Mouse (Mus musculus) hindbrain, embryonic 16.5 days (tissue): ENCODE results near the gene Mtus2. TPM values are rescaled to one million over a fixed set of nuclear protein-coding genes. Genes with fewer than 3 reads are reported as not detected.
A peak's percentile ranks its signal among the peaks of the same experiment; 100 is the strongest.
"Not testable (repeated sequence)": the region's sequence is repeated elsewhere in the genome, so short reads cannot be mapped to it uniquely, and the experiment has no call there.

Source experiments
- ATAC-seq: fragments of 200-750 bp; cut with Nextera tagmentation; 2 replicates; pipeline ENCODE4 v1.8.0; 2017; ENCODE audit warnings: moderate TSS enrichment, moderate library complexity
- H3K27ac ChIP-seq: fragments of 300-500 bp; sonication (generic); 2 replicates; pipeline ENCODE4 v1.5.1; 2014; ENCODE audit warnings: low read depth, mild to moderate bottlenecking, control low read depth, low read length, moderate library complexity
- H3K27me3 ChIP-seq: fragments of 300-500 bp; sonication (generic); replicated peaks from 2 replicates; pipeline ENCODE4 v1.6.1; 2014; ENCODE audit warnings: low read length; ENCODE audit not compliant: control insufficient read depth, insufficient read depth
- H3K36me3 ChIP-seq: fragments of 300-500 bp; sonication (generic); 2 replicates; pipeline ENCODE4 v1.6.1; 2014; ENCODE audit warnings: mild to moderate bottlenecking, low read length, moderate library complexity, mixed read lengths; ENCODE audit not compliant: control insufficient read depth, insufficient read depth
- H3K4me1 ChIP-seq: fragments of 300-500 bp; sonication (generic); 2 replicates; pipeline ENCODE4 v1.6.1; 2014; ENCODE audit warnings: low read depth, low read length; ENCODE audit not compliant: control insufficient read depth, insufficient read depth
- H3K4me2 ChIP-seq: fragments of 300-500 bp; sonication (generic); 2 replicates; pipeline ENCODE4 v1.6.1; 2014; ENCODE audit warnings: mild to moderate bottlenecking, low read length, control low read depth, moderate library complexity
- H3K4me3 ChIP-seq: fragments of 300-500 bp; sonication (generic); 2 replicates; pipeline ENCODE4 v1.5.1; 2014; ENCODE audit warnings: mild to moderate bottlenecking, low read length, control low read depth, moderate library complexity
- H3K9ac ChIP-seq: fragments of 300-500 bp; sonication (generic); 2 replicates; pipeline ENCODE4 v1.6.1; 2014; ENCODE audit warnings: low read depth, mild to moderate bottlenecking, control low read depth, low read length, moderate library complexity
- H3K9me3 ChIP-seq: fragments of 300-500 bp; sonication (generic); 2 replicates; pipeline ENCODE4 v1.6.1; 2014; ENCODE audit warnings: mild to moderate bottlenecking, low read length, moderate library complexity; ENCODE audit not compliant: control insufficient read depth
- WGBS: fragments of 180-500 bp; shearing (Covaris S2); extraction: QIAGEN DNeasy Blood & Tissue Kit; methylation state at CpG from one replicate; pipeline ENCODE4 v1.1.7; 2014; 5-methylcytosine and 5-hydroxymethylcytosine counted together
- polyA plus RNA-seq: library from polyadenylated mRNA; unstranded; fragments of >200 nt; fragmentation: Nextera tagmentation; extraction: Ambion mirVana; gene quantifications from 2 replicates; pipeline ENCODE4 v1.2.1, GENCODE M21; 2015

Gene Mtus2
- polyA plus RNA-seq, 1 experiment from 2014 or later = 34.8 TPM

- H3K36me3 ChIP-seq = peaks cover 3% of the 10 kb centered on the region
- H3K9me3 ChIP-seq = peaks cover 5% of the 10 kb centered on the region
- 84% methylated on average over 7 of the region's 7 CpGs for WGBS
- no peak overlapping the region for H3K27ac ChIP-seq
- no peak overlapping the region for H3K9ac ChIP-seq
- H3K4me2 ChIP-seq = no peak overlapping the region
- ATAC-seq = no peak
- no peaks in the 10 kb centered on the region for H3K27me3 ChIP-seq
- no peak overlapping the region for H3K4me3 ChIP-seq
- H3K4me1 ChIP-seq = no peaks in the 10 kb centered on the region
Measured at GRCm38 (mm10) chr5:148292862-148293261, 335.7 kb downstream of the Mtus2 start.

- peaks cover 5% of the 10 kb centered on the region for H3K36me3 ChIP-seq
- ATAC-seq = no peak
Measured at GRCm38 (mm10) chr5:148293346-148293745, 336.2 kb downstream of the Mtus2 start.

GRCm38 (mm10) chr5:148302968-148303367, 345.8 kb downstream of the Mtus2 start:
- no peaks in the 10 kb centered on the region for H3K4me1 ChIP-seq
- no peak for ATAC-seq
- H3K27me3 ChIP-seq = no peaks in the 10 kb centered on the region
- no peak overlapping the region for H3K9ac ChIP-seq
- no peak overlapping the region for H3K27ac ChIP-seq
- H3K9me3 ChIP-seq = no peaks in the 10 kb centered on the region
- H3K36me3 ChIP-seq = peaks cover 32% of the 10 kb centered on the region
- peak overlapping the region; percentile 10; the same call in 1 of the 2 replicates for H3K4me3 ChIP-seq
- 87% methylated on average over 11 of the region's 11 CpGs for WGBS
- H3K4me2 ChIP-seq = no peak overlapping the region

More at GRCm38 (mm10) chr5:148293346-148293745, 336.2 kb downstream of the Mtus2 start:
- H3K27ac ChIP-seq = no peak overlapping the region
- no peak overlapping the region for H3K9ac ChIP-seq
- H3K4me3 ChIP-seq = no peak overlapping the region
- no peaks in the 10 kb centered on the region for H3K4me1 ChIP-seq
- peaks cover 5% of the 10 kb centered on the region for H3K9me3 ChIP-seq
- no peaks in the 10 kb centered on the region for H3K27me3 ChIP-seq
- H3K4me2 ChIP-seq = no peak overlapping the region
- WGBS = 83% methylated on average over 7 of the region's 7 CpGs

GRCm38 (mm10) chr5:148304112-148304511, 347.0 kb downstream of the Mtus2 start:
- no peak overlapping the region for H3K4me3 ChIP-seq
- 88% methylated on average over 2 of the region's 2 CpGs for WGBS
- H3K4me2 ChIP-seq = no peak overlapping the region
- H3K36me3 ChIP-seq = peaks cover 30% of the 10 kb centered on the region
- H3K27me3 ChIP-seq = no peaks in the 10 kb centered on the region
- no peaks in the 10 kb centered on the region for H3K9me3 ChIP-seq
- H3K27ac ChIP-seq = no peak overlapping the region
- no peak overlapping the region for H3K9ac ChIP-seq
- H3K4me1 ChIP-seq = no peaks in the 10 kb centered on the region
- ATAC-seq = no peak

GRCm38 (mm10) chr5:148310790-148311189, 353.7 kb downstream of the Mtus2 start:
- Histone ChIP-seq H3K36me3 (peaks cover 26% of the 10 kb centered on the region), H3K27me3 (no peaks in the 10 kb centered on the region), H3K4me3 (no peak overlapping the region), H3K9me3 (no peaks in the 10 kb centered on the region), H3K9ac (no peak overlapping the region), H3K4me1 (no peaks in the 10 kb centered on the region), H3K27ac (no peak overlapping the region), H3K4me2 (no peak overlapping the region)
- no peak for ATAC-seq
- WGBS = 77% methylated on average over 10 of the region's 10 CpGs

GRCm38 (mm10) chr5:148312443-148312842, 355.3 kb downstream of the Mtus2 start:
- Histone ChIP-seq H3K9ac (no peak overlapping the region), H3K27me3 (no peaks in the 10 kb centered on the region), H3K4me2 (no peak overlapping the region), H3K4me1 (no peaks in the 10 kb centered on the region), H3K4me3 (no peak overlapping the region), H3K36me3 (peaks cover 17% of the 10 kb centered on the region), H3K27ac (no peak overlapping the region), H3K9me3 (no peaks in the 10 kb centered on the region)
- no peak for ATAC-seq
- WGBS = 60% methylated on average over 2 of the region's 2 CpGs

- ATAC-seq = no peak
- no peak overlapping the region for H3K4me2 ChIP-seq
- H3K27me3 ChIP-seq = no peaks in the 10 kb centered on the region
- H3K4me3 ChIP-seq = no peak overlapping the region
- peaks cover 17% of the 10 kb centered on the region for H3K36me3 ChIP-seq
- no peak overlapping the region for H3K9ac ChIP-seq
- no peaks in the 10 kb centered on the region for H3K4me1 ChIP-seq
- 96% methylated on average over 5 of the region's 5 CpGs for WGBS
- no peak overlapping the region for H3K27ac ChIP-seq
- no peaks in the 10 kb centered on the region for H3K9me3 ChIP-seq
Measured at GRCm38 (mm10) chr5:148314931-148315330, 357.8 kb downstream of the Mtus2 start.

- H3K27ac ChIP-seq = no peak overlapping the region
- 50% methylated on average over 4 of the region's 4 CpGs for WGBS
- H3K9me3 ChIP-seq = no peaks in the 10 kb centered on the region
- no peak overlapping the region for H3K4me3 ChIP-seq
- H3K9ac ChIP-seq = no peak overlapping the region
- H3K36me3 ChIP-seq = no peaks in the 10 kb centered on the region
- H3K4me2 ChIP-seq = no peak overlapping the region
- ATAC-seq = peak; percentile 30; the same call in 1 of the 2 replicates
- H3K27me3 ChIP-seq = no peaks in the 10 kb centered on the region
- H3K4me1 ChIP-seq = no peaks in the 10 kb centered on the region
Measured at GRCm38 (mm10) chr5:148325317-148325885, 368.3 kb downstream of the Mtus2 start.

GRCm38 (mm10) chr5:148326295-148326694, 369.2 kb downstream of the Mtus2 start:
- not testable (repeated sequence) for H3K27ac ChIP-seq, H3K9ac ChIP-seq, ATAC-seq, H3K36me3 ChIP-seq, H3K4me1 ChIP-seq, H3K27me3 ChIP-seq, H3K9me3 ChIP-seq, H3K4me2 ChIP-seq, H3K4me3 ChIP-seq
- WGBS = 97% methylated on average over 9 of the region's 9 CpGs
